Mouse (Mus musculus) brain, embryonic 14.5 days (tissue): Measurements from ENCODE around the gene Nnmt. TPM values are rescaled to one million over a fixed set of nuclear protein-coding genes. Genes with fewer than 3 reads are reported as not detected.

Source experiments
- DNase-seq: peaks from one replicate; pipeline ENCODE4 v3.0.0-alpha.2; 2011; ENCODE audit warnings: low read depth
- CTCF ChIP-seq: fragments of 200-500 bp; IDR thresholded peaks from 2 replicates; pipeline ENCODE4 v1.5.1; 2012; ENCODE audit warnings: inconsistent platforms, mild to moderate bottlenecking, moderate library complexity, borderline replicate concordance; ENCODE audit not compliant: insufficient read depth, insufficient read length; ENCODE audit errors: extremely low read depth
- POLR2A ChIP-seq: fragments of 200-500 bp; IDR thresholded peaks from 2 replicates; pipeline ENCODE4 v1.6.1; 2012; ENCODE audit warnings: mild to moderate bottlenecking, inconsistent platforms, borderline replicate concordance; ENCODE audit not compliant: poor library complexity, insufficient read depth, insufficient read length, severe bottlenecking; ENCODE audit errors: extremely low read depth
- polyA plus RNA-seq: library from polyadenylated mRNA; depleted of rRNA; stranded (reverse); fragments of >200 nt; gene quantifications from 2 replicates; pipeline ENCODE4 v1.2.3, GENCODE M21; 2012; rRNA removed

Gene Nnmt
- polyA plus RNA-seq, 1 experiment, result 0.81 TPM

DNA sequence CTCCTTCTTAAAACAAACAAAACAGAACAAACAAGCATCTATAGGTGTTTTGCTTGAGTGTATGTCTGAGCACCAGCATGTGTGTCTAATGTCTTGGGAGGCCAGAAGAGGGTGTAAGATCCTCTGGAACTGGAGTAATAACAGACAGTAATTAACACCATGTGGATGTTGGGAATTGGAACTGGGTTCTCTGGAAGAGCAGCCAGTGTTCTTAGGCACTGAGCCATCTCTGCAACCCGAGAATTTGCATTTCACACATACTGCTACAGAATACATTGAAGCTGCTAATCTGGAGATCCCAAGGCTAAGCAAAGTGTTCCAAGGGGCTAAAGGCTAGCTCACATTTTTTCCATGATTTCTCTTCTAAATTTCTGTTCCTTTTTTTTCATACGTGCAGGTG is 4.9 kb downstream of the Nnmt start:
- no peak for TF ChIP-seq POLR2A
- TF ChIP-seq CTCF, result no peak
- DNase-seq, result peak; percentile 80

DNA sequence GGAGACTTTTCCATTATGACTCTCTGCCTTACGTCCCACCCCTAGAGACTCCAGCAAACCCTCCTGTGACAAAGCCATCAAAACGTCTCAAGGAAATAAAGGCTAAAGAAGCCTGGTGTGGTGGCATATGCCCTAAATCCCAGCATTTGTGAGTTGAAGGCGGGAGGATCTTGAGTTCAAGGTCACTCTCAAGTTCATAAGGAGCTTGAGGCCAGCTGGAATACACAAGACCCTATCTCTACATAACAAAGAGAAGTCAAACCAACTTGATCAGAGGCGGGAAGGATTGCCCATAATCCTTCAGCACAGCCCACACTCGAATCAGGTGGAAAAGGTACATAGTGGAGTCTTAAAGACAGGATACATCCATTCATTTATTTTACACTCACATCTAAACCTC is 7.5 kb downstream of the Nnmt start:
- no peak for TF ChIP-seq POLR2A
- TF ChIP-seq CTCF, result no peak
- DNase-seq, result no peak

DNA sequence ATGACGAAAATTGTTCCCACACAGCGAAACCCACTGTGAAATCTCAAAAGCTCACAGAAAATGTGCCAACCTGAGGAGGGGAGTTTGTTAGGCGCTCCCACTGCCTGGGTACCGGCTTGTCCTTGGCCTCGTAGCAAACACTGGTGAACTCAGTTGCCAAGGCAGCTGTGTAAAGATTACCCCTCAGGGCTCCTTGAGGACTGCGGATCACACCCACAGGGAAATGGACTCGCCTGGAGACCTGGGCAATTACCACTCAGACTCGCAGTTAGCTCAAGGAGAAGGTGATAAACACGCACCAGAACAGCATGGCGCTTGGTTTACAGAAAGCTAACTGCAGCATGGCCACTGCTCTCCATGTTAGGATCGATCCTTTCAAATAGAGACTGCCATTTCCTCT is 8.0 kb downstream of the Nnmt start:
- TF ChIP-seq POLR2A (no peak), CTCF (no peak)
- DNase-seq, result peak; percentile 45

DNA sequence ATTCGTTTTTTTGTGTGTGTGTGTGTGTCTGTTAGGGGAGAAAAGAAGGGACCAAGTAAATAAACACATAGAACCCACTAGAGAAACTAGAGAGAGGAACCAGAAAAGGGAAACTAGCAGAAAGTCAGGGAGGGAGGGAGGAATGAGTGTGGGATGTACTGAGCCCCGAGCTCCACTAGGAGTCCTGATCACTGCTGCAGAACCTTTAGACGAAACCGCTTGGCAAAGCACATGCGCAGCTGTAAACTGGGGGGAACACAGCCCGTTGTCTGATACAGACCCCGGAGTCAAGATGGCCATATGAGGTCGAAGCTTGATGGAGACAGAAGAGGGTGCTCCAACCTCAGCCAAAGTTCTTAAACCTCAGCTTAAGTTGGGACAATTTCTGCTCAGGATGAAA is 11.0 kb downstream of the Nnmt start:
- TF ChIP-seq POLR2A (no peak), CTCF (no peak)
- DNase-seq, result no peak

DNA sequence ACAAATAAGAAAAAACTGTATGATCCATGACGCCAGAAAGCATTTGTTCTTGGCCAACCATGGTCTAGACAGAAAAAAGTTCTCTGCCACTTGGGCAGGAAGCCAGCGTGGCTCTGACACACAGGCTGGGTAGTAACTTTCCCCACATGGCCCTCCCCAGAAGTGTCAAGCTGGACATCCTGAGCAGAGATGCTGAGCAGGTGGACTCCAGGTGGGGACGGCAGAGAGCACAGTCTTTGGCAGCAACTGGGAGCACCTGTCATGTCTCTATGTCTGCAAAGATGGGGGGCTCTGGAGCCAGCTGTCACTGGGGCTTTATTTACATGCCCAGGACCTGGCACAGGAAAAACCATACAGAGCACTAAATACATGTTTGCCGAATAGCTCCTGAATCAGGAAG is 14.3 kb downstream of the Nnmt start:
- no peak for TF ChIP-seq POLR2A
- TF ChIP-seq CTCF, result no peak
- DNase-seq, result no peak

DNA sequence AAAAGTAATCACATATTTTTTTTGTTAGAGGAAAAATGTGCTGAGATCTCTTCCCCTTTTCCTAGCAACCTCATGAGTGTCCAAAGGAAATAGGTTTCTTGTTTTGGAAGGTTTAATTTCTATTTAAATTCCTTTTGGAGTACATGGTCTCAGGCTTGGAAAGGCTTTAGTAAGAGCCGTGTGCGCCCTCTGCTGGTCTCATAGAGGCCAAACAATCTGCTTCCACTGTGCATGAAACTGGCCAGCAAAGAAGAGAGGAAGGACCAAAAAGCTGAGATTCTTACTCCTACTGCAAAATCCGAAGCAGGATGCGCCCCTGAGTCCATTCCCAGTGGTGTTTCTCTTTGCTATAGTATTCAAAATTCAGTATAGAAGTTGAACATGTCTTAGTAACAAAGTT is 18.6 kb downstream of the Nnmt start:
- TF ChIP-seq POLR2A, result no peak
- peak; percentile 79; the same call in 1 of the 2 replicates for TF ChIP-seq CTCF

DNA sequence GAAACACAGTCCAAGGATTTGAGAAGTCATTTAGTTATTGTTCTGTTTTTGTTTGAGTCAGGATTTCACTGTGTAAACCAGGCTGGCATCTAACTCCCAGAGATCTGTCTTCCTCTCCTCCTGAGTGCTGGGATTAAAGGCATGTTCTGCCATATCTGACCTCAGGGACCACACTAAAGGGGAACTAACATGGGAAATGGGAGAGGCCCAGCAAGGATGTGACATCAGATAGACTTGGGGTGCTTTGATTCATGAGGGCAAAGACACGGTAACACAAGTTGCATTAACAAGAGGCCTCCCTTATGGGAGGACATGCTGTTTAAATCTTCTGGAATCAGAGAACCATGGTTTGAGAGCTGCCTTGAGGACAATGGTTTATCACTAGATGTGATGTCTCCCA is 24.1 kb downstream of the Nnmt start:
- TF ChIP-seq CTCF (no peak), POLR2A (no peak)
- no peak for DNase-seq

More for the DNA sequence above, 18.6 kb downstream of the Nnmt start:
- DNase-seq, result peak; percentile 88

DNA sequence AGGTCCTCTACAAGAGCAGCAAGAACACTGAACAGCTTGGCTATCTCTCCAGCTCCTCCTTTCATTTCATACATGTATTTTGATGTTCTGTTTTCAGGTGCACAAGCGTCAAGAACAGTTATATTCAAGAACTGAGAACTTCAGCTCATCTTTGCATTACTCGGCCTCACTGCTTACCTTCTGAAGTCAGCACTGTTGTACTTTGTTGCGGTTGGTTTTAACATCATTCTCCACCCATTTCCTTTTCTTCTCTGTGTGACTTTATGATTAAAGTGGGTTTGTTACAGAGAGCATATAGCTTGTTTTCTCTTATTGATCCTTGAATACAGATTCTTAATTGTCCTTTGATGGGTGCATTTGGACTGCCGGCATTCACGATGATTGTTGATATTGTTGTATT is 42.6 kb downstream of the Nnmt start:
- DNase-seq, result no peak
- TF ChIP-seq POLR2A, result no peak
- TF ChIP-seq CTCF, result no peak

DNA sequence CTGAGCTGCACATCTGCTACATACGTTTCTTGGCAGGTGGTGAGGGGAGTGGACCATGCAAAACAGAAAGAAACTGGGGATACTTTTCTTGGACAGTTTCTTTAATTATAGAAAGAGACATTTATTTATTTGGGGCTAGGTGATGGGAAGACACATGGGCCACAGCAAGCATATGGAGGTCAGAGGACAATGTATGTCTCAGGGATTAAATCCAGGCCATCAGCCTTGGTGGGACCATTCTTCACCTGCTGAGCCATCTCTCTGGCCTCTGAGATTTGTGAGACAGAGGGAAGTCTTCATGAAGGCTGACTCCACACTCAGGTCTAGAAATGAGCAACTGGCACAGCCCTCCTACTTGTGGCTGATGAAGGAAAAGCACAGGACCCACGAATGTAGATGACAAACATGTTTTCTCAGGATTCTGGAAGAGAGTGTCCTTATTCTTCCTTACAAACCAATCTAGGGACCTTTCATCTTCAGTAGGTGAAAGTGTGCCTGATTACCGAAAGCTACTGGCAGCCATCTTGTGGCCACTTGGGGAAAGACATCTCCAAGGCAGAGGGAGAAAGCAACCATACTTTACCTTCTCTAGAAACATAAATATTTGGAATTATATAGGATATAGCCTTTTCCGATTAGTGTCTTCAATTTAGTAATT is 45.3 kb downstream of the Nnmt start:
- peak; percentile 81 for DNase-seq
- TF ChIP-seq POLR2A, result no peak
- peak; percentile 82 for TF ChIP-seq CTCF

DNA sequence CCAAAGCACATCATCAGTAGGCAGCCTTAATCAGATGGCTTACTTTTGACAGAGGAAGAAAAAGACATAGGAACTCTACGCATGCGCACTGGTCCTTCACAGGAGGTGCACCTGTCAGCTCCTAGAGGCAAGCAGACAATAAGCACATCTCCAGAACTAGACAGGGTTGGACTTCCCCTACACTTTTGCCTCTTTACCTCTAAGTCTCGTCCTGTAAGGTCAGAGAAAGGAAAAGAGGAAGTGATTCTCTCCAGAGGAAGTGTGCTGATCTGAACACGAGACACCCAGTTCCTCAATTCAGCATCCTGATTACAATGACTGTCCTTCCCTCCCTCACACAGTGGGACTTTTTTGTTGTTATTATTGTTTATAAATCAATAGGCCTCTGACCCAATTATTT is 46.3 kb downstream of the Nnmt start:
- TF ChIP-seq POLR2A (no peak), CTCF (no peak)

DNA sequence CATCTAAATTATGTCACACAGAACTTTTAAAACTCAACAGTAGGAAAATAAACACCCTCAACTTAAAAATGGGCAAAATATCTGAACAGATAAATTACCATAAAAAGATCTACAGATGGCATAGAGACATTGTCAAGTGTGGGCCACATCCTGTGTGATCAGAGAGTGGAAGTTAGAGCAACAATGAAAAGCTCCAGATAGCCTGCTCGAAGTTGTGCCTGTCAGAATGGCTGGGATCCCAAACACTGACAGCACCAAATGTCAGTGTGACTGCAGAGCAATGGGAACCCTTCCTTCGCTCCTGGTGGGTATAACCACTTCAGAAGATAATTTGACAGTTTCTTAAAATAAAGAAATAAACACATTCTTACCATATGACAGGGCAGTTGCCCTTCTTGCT is 55.9 kb downstream of the Nnmt start:
- peak; percentile 29 for DNase-seq

More for the DNA sequence above, 46.3 kb downstream of the Nnmt start:
- no peak for DNase-seq

DNA sequence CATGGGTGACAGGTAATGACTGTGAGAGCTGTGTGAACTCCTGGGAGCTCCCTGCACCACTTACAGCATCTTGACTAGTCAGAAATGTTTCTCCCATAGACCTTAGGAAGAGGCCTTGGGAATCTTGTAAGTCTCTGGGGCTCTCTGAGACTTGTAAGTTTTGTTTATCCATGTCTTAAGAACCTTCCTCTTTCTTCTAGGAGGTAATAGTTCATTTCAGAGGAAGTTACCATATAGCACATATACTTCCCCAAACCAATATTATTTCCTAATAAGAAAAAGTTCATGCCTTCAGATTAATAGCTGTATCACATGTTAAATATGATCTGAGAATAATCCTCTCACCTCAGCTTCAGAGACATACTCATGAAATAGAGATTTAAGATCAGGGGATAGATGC is 57.7 kb downstream of the Nnmt start:
- DNase-seq, result no peak
- TF ChIP-seq CTCF, result no peak
- TF ChIP-seq POLR2A, result no peak

More for the DNA sequence above, 55.9 kb downstream of the Nnmt start:
- TF ChIP-seq POLR2A (no peak), CTCF (no peak)

Other genes starting within 250 kb of the Nnmt start
- gene Rexo2, start 124.5 kb downstream of the Nnmt start, polyA plus RNA-seq, result 80.3 and 93.7 TPM in 2 replicates
- 38.6 and 43.9 TPM in 2 replicates for gene Rbm7, start 109.9 kb downstream of the Nnmt start, polyA plus RNA-seq
- 18.8 and 25.5 TPM in 2 replicates for gene Gm5617, start 109.7 kb downstream of the Nnmt start, polyA plus RNA-seq
- gene Zbtb16, start 231.1 kb upstream of the Nnmt start, polyA plus RNA-seq, result 2.3 and 4.1 TPM in 2 replicates